Mouse (Mus musculus) cortical plate, adult 2 months (tissue): ENCODE results near the gene Dusp15.

Experiments
- CTCF ChIP-seq: fragments of 200-500 bp; IDR thresholded peaks from 2 replicates; pipeline ENCODE4 v1.5.1; 2011; ENCODE audit warnings: mild to moderate bottlenecking, control low read depth, low read length; ENCODE audit not compliant: insufficient read depth; ENCODE audit errors: extremely low read depth
- POLR2A ChIP-seq: fragments of 200-500 bp; IDR thresholded peaks from 2 replicates; pipeline ENCODE4 v1.6.1; 2011; ENCODE audit warnings: mild to moderate bottlenecking, low read length, control low read depth; ENCODE audit not compliant: insufficient read depth; ENCODE audit errors: extremely low read depth

DNA sequence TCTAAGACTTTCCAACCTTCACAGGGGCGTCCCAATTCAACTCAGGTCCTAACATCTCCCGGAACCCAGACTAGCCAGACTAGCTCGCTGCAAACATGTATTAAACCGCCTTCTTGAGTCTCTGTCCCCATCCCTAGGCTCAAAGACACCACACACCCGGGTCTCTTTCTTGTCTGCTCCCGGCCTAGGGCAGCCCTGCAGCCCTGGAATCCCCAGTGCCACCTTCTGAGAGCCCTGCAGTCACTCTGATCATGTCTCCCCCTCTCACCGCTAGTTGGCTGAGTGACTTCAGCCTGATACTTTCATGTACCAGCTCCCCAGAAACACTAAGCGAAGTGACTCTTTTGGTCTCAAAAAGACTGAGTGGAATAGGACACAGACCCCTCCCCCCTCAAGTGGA is 7.9 kb downstream of the Dusp15 start:
- no peak for TF ChIP-seq CTCF
- TF ChIP-seq POLR2A: no peak
